Mouse (Mus musculus): ENCODE measurements around the gene Mettl7a1.

GRCm38 (mm10) chr15:100263246-100263905 lies 40.6 kb upstream of the Mettl7a1 start:
- no peak for TF ChIP-seq POLR2A (IDR thresholded peaks at IDR 0.05; ENCODE audit: extremely low read depth, insufficient read depth, low read length)
- peak; percentile 22 for TF ChIP-seq CTCF (IDR thresholded peaks at IDR 0.05; ENCODE audit: low read depth, low read length)
